Mouse (Mus musculus) thymus, postnatal 0 days (tissue): ENCODE data around the gene Ankrd13c. TPM values are rescaled to one million over a fixed set of nuclear protein-coding genes. Genes with fewer than 3 reads are reported as not detected.
"Not testable (repeated sequence)": the region's sequence is repeated elsewhere in the genome, so short reads cannot be mapped to it uniquely, and the experiment has no call there.

Source experiments
- DNase-seq: peaks from one replicate; pipeline ENCODE4 v3.0.0-alpha.2; 2015; ENCODE audit warnings: low spot score
- polyA plus RNA-seq: library from polyadenylated mRNA; unstranded; fragments of >200 nt; fragmentation: Nextera tagmentation; extraction: Ambion mirVana; gene quantifications from 2 replicates; pipeline ENCODE4 v1.2.1, GENCODE M21; 2015

The Ankrd13c gene
- 15.2 and 16.9 TPM in 2 replicates for polyA plus RNA-seq

GRCm38 (mm10) chr3:157946843-157947358, at the start of gene Ankrd13c:
Gene Ankrd13c (plus strand): TSS chr3:157947239.
- peak; percentile 93 for DNase-seq

- no peak for DNase-seq
Observed at GRCm38 (mm10) chr3:157897645-157898044, 49.4 kb upstream of the Ankrd13c start.

GRCm38 (mm10) chr3:157899986-157900385, 47.1 kb upstream of the Ankrd13c start:
- no peak for DNase-seq

- DNase-seq = no peak
Observed at GRCm38 (mm10) chr3:157901721-157902120, 45.3 kb upstream of the Ankrd13c start.

- DNase-seq = no peak
Observed at GRCm38 (mm10) chr3:157908166-157908565, 38.9 kb upstream of the Ankrd13c start.

GRCm38 (mm10) chr3:157910262-157910661, 36.8 kb upstream of the Ankrd13c start:
- no peak for DNase-seq

GRCm38 (mm10) chr3:157912155-157912554, 34.9 kb upstream of the Ankrd13c start:
- DNase-seq = no peak

- no peak for DNase-seq
Observed at GRCm38 (mm10) chr3:157916336-157916735, 30.7 kb upstream of the Ankrd13c start.

GRCm38 (mm10) chr3:157921376-157921775, 25.7 kb upstream of the Ankrd13c start:
- no peak for DNase-seq

GRCm38 (mm10) chr3:157923268-157923835, 23.7 kb upstream of the Ankrd13c start:
- DNase-seq = no peak

- DNase-seq = peak; percentile 53
Observed at GRCm38 (mm10) chr3:157924692-157925328, 22.2 kb upstream of the Ankrd13c start, which contains the start of gene Cth. Gene Cth (minus strand): TSS chr3:157925077.

- no peak for DNase-seq
Observed at GRCm38 (mm10) chr3:157925706-157926510, 21.1 kb upstream of the Ankrd13c start.

- DNase-seq = no peak
Observed at GRCm38 (mm10) chr3:157926761-157927160, 20.3 kb upstream of the Ankrd13c start.

GRCm38 (mm10) chr3:157928731-157929130, 18.3 kb upstream of the Ankrd13c start:
- DNase-seq = no peak

GRCm38 (mm10) chr3:157929417-157929816, 17.6 kb upstream of the Ankrd13c start:
- no peak for DNase-seq

- DNase-seq = no peak
Observed at GRCm38 (mm10) chr3:157931592-157931991, 15.4 kb upstream of the Ankrd13c start.

GRCm38 (mm10) chr3:157932074-157932473, 15.0 kb upstream of the Ankrd13c start:
- DNase-seq = no peak

GRCm38 (mm10) chr3:157933223-157933622, 13.8 kb upstream of the Ankrd13c start:
- not testable (repeated sequence) for DNase-seq

GRCm38 (mm10) chr3:157934301-157934823, 12.7 kb upstream of the Ankrd13c start:
- no peak for DNase-seq

- DNase-seq = no peak
Observed at GRCm38 (mm10) chr3:157938585-157938984, 8.5 kb upstream of the Ankrd13c start.

- DNase-seq = no peak
Observed at GRCm38 (mm10) chr3:157947383-157948280, 593 bp downstream of the Ankrd13c start.
